Mouse (Mus musculus): ENCODE measurements around the gene Tcf7l2. TPM values are rescaled to one million over a fixed set of nuclear protein-coding genes. Genes with fewer than 3 reads are reported as not detected.

Tcf7l2 gene
- polyA plus RNA-seq, 1 experiment from 2014 or later: 45.6 TPM

GRCm38 (mm10) chr19:55913585-55913984 is 172.0 kb downstream of the Tcf7l2 start:
- no peaks in the 10 kb centered on the region for H3K4me1 ChIP-seq (ENCODE audit: control insufficient read depth, insufficient read depth, low read length)
- H3K4me2 ChIP-seq (ENCODE audit: low read depth, low read length): no peak overlapping the region
- H3K36me3 ChIP-seq (ENCODE audit: control insufficient read depth, insufficient read depth): peaks cover 34% of the 10 kb centered on the region
- no peak for ATAC-seq (replicated peaks; ENCODE audit: extremely low read depth, insufficient read depth, low FRiP score)
- no peaks in the 10 kb centered on the region for H3K27me3 ChIP-seq (ENCODE audit: control insufficient read depth, insufficient read depth, low read length)
- no peak overlapping the region for H3K27ac ChIP-seq (ENCODE audit: low read length)
- H3K9ac ChIP-seq (ENCODE audit: low read length): no peak overlapping the region
- H3K4me3 ChIP-seq (ENCODE audit: low read length): no peak overlapping the region
- H3K9me3 ChIP-seq (replicated peaks; ENCODE audit: control insufficient read depth, low read length): peaks cover 6% of the 10 kb centered on the region; the same call in 1 of the 2 replicates
- WGBS: 91% methylated on average over 10 of the region's 10 CpGs

- Histone ChIP-seq H3K9ac (ENCODE audit: low read length) (no peak overlapping the region), H3K4me2 (ENCODE audit: low read depth, low read length) (no peak overlapping the region), H3K27me3 (ENCODE audit: control insufficient read depth, insufficient read depth, low read length) (no peaks in the 10 kb centered on the region), H3K4me1 (ENCODE audit: control insufficient read depth, insufficient read depth, low read length) (no peaks in the 10 kb centered on the region), H3K4me3 (ENCODE audit: low read length) (no peak overlapping the region), H3K36me3 (ENCODE audit: control insufficient read depth, insufficient read depth) (peaks cover 41% of the 10 kb centered on the region), H3K9me3 (replicated peaks; ENCODE audit: control insufficient read depth, low read length) (peaks cover 6% of the 10 kb centered on the region; the same call in 1 of the 2 replicates), H3K27ac (ENCODE audit: low read length) (no peak overlapping the region)
- WGBS: 72% methylated on average over 20 of the region's 20 CpGs
- no peak for ATAC-seq (replicated peaks; ENCODE audit: extremely low read depth, insufficient read depth, low FRiP score)
Measured at GRCm38 (mm10) chr19:55914614-55915211, 173.1 kb downstream of the Tcf7l2 start.

GRCm38 (mm10) chr19:55915506-55915905 is 173.9 kb downstream of the Tcf7l2 start:
- peaks cover 44% of the 10 kb centered on the region for H3K36me3 ChIP-seq (ENCODE audit: control insufficient read depth, insufficient read depth)
- H3K9ac ChIP-seq (ENCODE audit: low read length): no peak overlapping the region
- no peak overlapping the region for H3K4me3 ChIP-seq (ENCODE audit: low read length)
- no peak overlapping the region for H3K4me2 ChIP-seq (ENCODE audit: low read depth, low read length)
- H3K27ac ChIP-seq (ENCODE audit: low read length): no peak overlapping the region
- H3K27me3 ChIP-seq (ENCODE audit: control insufficient read depth, insufficient read depth, low read length): no peaks in the 10 kb centered on the region
- ATAC-seq (replicated peaks; ENCODE audit: extremely low read depth, insufficient read depth, low FRiP score): no peak
- no peaks in the 10 kb centered on the region for H3K4me1 ChIP-seq (ENCODE audit: control insufficient read depth, insufficient read depth, low read length)
- H3K9me3 ChIP-seq (replicated peaks; ENCODE audit: control insufficient read depth, low read length): peaks cover 6% of the 10 kb centered on the region; the same call in 1 of the 2 replicates
- WGBS: 66% methylated on average over 7 of the region's 7 CpGs

GRCm38 (mm10) chr19:55916211-55916610 is 174.6 kb downstream of the Tcf7l2 start:
- Histone ChIP-seq H3K36me3 (ENCODE audit: control insufficient read depth, insufficient read depth) (peaks cover 48% of the 10 kb centered on the region), H3K27me3 (ENCODE audit: control insufficient read depth, insufficient read depth, low read length) (no peaks in the 10 kb centered on the region), H3K4me2 (ENCODE audit: low read depth, low read length) (no peak overlapping the region), H3K9me3 (replicated peaks; ENCODE audit: control insufficient read depth, low read length) (peaks cover 6% of the 10 kb centered on the region; the same call in 1 of the 2 replicates), H3K9ac (ENCODE audit: low read length) (no peak overlapping the region), H3K4me3 (ENCODE audit: low read length) (no peak overlapping the region), H3K27ac (ENCODE audit: low read length) (no peak overlapping the region), H3K4me1 (ENCODE audit: control insufficient read depth, insufficient read depth, low read length) (no peaks in the 10 kb centered on the region)
- 97% methylated on average over 3 of the region's 3 CpGs for WGBS
- no peak for ATAC-seq (replicated peaks; ENCODE audit: extremely low read depth, insufficient read depth, low FRiP score)

DNA sequence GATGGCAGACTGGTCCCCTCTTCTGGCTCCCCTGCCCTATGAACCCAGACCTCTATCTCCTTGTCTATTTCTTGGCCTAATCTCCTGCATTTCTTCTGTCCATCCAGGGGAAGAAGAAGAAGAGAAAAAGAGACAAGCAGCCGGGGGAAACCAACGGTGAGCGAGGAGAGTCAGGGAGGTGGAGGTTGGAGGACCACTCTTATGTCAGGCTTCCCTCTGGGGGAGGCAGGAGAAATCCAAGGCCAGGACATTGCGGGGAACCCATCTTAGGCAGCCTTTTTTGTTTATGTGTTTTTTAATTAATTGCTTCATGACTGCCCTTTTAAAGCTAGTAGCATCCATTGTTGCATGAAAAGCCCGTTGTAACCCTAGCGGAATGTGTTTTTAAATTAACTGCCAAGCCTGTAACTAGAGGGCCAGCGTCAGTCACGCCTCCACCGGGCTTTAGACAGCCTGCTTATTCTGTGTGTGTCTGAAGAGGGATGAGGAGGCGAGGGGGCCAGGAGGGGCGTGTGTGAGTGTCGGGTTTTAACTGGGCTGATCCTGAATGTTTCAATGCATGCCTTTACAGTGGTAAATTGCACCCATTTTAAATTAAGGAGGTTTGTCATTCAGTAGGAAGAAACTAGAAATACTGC is 182.3 kb downstream of the Tcf7l2 start:
- 57% methylated on average over 12 of the region's 12 CpGs for WGBS

DNA sequence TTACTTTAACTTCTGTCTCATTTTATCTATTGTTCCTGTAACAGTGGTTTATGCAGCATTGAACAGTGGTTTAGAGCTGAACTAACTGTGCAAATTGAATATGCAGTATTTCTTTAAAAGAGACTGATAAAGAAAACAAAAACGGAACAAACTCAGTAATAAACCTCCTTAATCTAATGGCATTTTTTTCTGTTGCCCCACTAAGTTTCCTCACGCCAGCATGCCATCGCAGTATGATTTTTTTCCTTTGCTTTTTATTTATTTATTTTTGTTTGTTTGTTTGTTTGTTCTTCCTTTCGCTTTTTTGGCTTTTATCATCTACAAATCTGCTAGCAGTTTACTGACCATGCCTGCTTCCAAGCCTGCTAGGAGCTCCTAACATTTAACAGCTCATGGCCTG is 183.2 kb downstream of the Tcf7l2 start:
- H3K27ac ChIP-seq (ENCODE audit: low read length): no peak overlapping the region
- no peaks in the 10 kb centered on the region for H3K4me1 ChIP-seq (ENCODE audit: control insufficient read depth, insufficient read depth, low read length)
- H3K9ac ChIP-seq (ENCODE audit: low read length): no peak overlapping the region
- no peak overlapping the region for H3K4me3 ChIP-seq (ENCODE audit: low read length)
- ATAC-seq (replicated peaks; ENCODE audit: extremely low read depth, insufficient read depth, low FRiP score): no peak
- H3K9me3 ChIP-seq (replicated peaks; ENCODE audit: control insufficient read depth, low read length): no peaks in the 10 kb centered on the region
- 85% methylated on average over 4 of the region's 4 CpGs for WGBS
- no peaks in the 10 kb centered on the region for H3K27me3 ChIP-seq (ENCODE audit: control insufficient read depth, insufficient read depth, low read length)
- H3K36me3 ChIP-seq (ENCODE audit: control insufficient read depth, insufficient read depth): peaks cover 31% of the 10 kb centered on the region; the same call in 1 of the 2 replicates
- H3K4me2 ChIP-seq (ENCODE audit: low read depth, low read length): no peak overlapping the region

More for the DNA sequence above, 182.3 kb downstream of the Tcf7l2 start:
- Histone ChIP-seq H3K9ac (ENCODE audit: low read length) (no peak overlapping the region), H3K9me3 (replicated peaks; ENCODE audit: control insufficient read depth, low read length) (no peaks in the 10 kb centered on the region), H3K36me3 (ENCODE audit: control insufficient read depth, insufficient read depth) (peaks cover 39% of the 10 kb centered on the region), H3K27me3 (ENCODE audit: control insufficient read depth, insufficient read depth, low read length) (no peaks in the 10 kb centered on the region), H3K4me2 (ENCODE audit: low read depth, low read length) (no peak overlapping the region), H3K4me3 (ENCODE audit: low read length) (no peak overlapping the region), H3K27ac (ENCODE audit: low read length) (no peak overlapping the region), H3K4me1 (ENCODE audit: control insufficient read depth, insufficient read depth, low read length) (no peaks in the 10 kb centered on the region)
- no peak for ATAC-seq (replicated peaks; ENCODE audit: extremely low read depth, insufficient read depth, low FRiP score)

- H3K27me3 ChIP-seq (ENCODE audit: control insufficient read depth, insufficient read depth, low read length): no peaks in the 10 kb centered on the region
- no peak overlapping the region for H3K4me2 ChIP-seq (ENCODE audit: low read depth, low read length)
- ATAC-seq (replicated peaks; ENCODE audit: extremely low read depth, insufficient read depth, low FRiP score): no peak
- H3K4me3 ChIP-seq (ENCODE audit: low read length): no peak overlapping the region
- no peaks in the 10 kb centered on the region for H3K9me3 ChIP-seq (replicated peaks; ENCODE audit: control insufficient read depth, low read length)
- peaks cover 25% of the 10 kb centered on the region; the same call in 1 of the 2 replicates for H3K36me3 ChIP-seq (ENCODE audit: control insufficient read depth, insufficient read depth)
- H3K4me1 ChIP-seq (ENCODE audit: control insufficient read depth, insufficient read depth, low read length): no peaks in the 10 kb centered on the region
- H3K27ac ChIP-seq (ENCODE audit: low read length): no peak overlapping the region
- WGBS: 73% methylated on average over 7 of the region's 7 CpGs
- H3K9ac ChIP-seq (ENCODE audit: low read length): no peak overlapping the region
Measured at GRCm38 (mm10) chr19:55925425-55925803, 183.8 kb downstream of the Tcf7l2 start.

GRCm38 (mm10) chr19:55925804-55926521 is 184.3 kb downstream of the Tcf7l2 start:
- Histone ChIP-seq H3K4me1 (ENCODE audit: control insufficient read depth, insufficient read depth, low read length) (no peaks in the 10 kb centered on the region), H3K9me3 (replicated peaks; ENCODE audit: control insufficient read depth, low read length) (no peaks in the 10 kb centered on the region), H3K27ac (ENCODE audit: low read length) (no peak overlapping the region), H3K4me2 (ENCODE audit: low read depth, low read length) (no peak overlapping the region), H3K36me3 (ENCODE audit: control insufficient read depth, insufficient read depth) (peaks cover 20% of the 10 kb centered on the region; the same call in 1 of the 2 replicates), H3K27me3 (ENCODE audit: control insufficient read depth, insufficient read depth, low read length) (no peaks in the 10 kb centered on the region), H3K9ac (ENCODE audit: low read length) (no peak overlapping the region), H3K4me3 (ENCODE audit: low read length) (no peak overlapping the region)
- WGBS: 79% methylated on average over 16 of the region's 16 CpGs
- no peak for ATAC-seq (replicated peaks; ENCODE audit: extremely low read depth, insufficient read depth, low FRiP score)

All from heart, embryonic 16.5 days (tissue).